Mouse (Mus musculus) left cerebral cortex, postnatal 36 days (tissue): ENCODE data around the gene Serpina3b. TPM values are rescaled to one million over a fixed set of nuclear protein-coding genes. Genes with fewer than 3 reads are reported as not detected.
"Not testable (repeated sequence)": the region's sequence is repeated elsewhere in the genome, so short reads cannot be mapped to it uniquely, and the experiment has no call there.

ENCODE experiments used
- DNase-seq, 2 experiments: peaks; one replicate each; pipeline ENCODE4 v3.0.0; 2021 to 2022; ENCODE audit warnings: low spot score in 2 of 2, mixed read lengths in 1 of 2
- intact Hi-C: fragments of 180-260 bp; cut with DNase I; formaldehyde crosslinking; loops from one replicate; pipeline ENCODE4 v1.15.1; 2025
- total RNA-seq, 2 experiments: library from RNA; stranded (reverse); gene quantifications; 2 replicates each; pipeline ENCODE4 v1.2.3; 2021

Serpina3b gene
- not detected for total RNA-seq

DNA sequence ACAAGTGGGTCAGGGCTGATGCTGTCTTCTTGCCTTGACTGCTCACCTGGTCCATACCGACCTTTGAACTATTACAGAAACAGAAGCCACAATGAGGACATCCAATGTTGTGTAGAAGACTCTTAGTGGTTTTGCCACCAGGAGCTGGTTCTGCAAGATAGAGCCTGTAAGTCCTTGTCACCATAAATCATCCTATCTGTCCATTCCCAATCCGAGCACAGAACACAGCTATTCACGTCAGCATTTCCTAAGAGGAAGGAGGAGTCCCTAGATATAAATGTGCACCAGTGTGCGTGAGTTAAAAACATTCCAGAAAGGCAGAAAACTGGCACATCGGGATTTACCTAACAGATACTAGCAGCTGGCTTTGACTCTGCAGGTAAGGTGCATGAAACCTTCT is at the start of gene Serpina3b:
Gene Serpina3b, plus strand, starts transcription at position 301 of the 400 bp plus-strand sequence.
- no peak for DNase-seq
- intact Hi-C loops = no loop called here

DNA sequence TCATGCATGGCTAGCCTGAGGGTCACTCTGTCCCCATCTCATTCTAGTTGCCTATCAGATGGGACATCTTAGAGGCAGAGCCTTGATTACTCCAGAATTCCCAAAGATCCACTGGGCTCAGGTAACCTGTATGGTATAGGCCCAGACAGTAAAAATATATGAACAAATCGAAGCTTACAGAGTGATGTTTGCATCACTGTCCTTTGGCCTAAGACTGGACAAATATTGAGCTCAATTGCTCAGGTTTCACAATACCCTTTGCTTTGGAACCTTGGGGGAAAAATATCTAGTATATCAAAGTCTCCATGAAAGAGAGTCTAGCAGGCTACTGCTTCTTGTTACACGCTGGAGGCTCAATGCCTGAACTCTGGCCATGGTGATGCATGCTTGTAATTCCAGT is 37.7 kb upstream of the Serpina3b start:
- intact Hi-C loops = no loop called here
- no peak for DNase-seq

DNA sequence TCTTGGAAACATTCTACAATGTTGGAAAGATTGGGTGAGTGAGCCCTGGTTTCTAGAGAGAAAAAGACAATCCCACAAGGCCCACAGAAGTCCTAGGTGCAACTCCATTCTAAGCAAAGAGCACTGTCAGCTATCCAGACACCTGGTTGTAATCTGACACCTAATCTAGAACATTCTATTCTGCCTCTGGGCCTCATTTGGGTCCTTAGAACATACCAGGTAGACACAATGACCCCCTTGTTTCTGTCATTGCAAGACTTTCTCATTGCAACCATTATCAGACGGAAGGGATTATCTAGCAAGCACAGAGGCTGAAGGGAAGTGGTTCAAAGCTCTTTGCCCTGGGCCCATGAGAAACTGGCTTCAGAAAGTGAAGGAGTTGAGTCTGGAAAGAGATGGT is 36.5 kb upstream of the Serpina3b start:
- intact Hi-C loops = no loop called here

DNA sequence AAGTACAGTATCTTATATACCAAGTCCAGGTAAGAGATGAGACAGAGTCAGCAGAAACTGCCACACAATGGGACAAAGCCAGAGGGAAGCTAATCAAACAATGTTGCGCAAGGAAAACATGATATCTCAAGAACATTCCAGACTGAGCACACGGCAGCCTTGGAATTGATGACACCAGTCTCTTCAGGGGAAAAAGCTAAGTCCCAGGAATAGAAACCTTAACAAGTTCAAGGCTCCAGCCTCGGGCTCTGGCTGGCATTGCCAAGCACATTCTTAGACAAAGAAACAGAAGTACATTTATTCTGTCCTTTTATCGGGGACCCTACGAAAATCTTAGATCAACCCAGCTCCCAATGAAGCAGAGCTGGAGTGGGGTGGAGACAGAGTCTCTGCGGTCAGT is 27.0 kb upstream of the Serpina3b start, which contains the start of gene Serpina5:
Gene Serpina5, plus strand, starts transcription at position 346 of the 400 bp plus-strand sequence.
- intact Hi-C loops = no loop called here
- no peak for DNase-seq

More for the DNA sequence above, 36.5 kb upstream of the Serpina3b start:
- no peak for DNase-seq

DNA sequence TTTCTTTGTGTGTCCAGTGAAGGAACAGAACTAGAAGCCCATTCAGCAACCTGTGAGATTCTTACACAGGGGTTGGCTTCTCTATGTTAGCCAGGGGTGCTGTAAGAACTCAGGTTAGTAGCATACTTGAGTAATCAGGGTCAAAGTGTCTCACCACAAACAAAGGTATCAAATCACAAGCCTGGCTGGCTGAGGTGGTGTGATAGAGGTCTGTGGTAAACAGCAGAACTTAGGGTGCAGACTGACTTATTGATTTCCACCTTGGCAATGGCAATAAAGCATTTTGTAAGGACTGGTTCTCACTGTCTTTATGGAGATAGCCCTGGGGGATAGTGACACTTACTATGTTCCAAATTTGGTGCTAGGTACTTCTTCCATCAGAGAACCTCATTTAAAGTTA is 21.9 kb upstream of the Serpina3b start:
- intact Hi-C loops = no loop called here
- no peak for DNase-seq

DNA sequence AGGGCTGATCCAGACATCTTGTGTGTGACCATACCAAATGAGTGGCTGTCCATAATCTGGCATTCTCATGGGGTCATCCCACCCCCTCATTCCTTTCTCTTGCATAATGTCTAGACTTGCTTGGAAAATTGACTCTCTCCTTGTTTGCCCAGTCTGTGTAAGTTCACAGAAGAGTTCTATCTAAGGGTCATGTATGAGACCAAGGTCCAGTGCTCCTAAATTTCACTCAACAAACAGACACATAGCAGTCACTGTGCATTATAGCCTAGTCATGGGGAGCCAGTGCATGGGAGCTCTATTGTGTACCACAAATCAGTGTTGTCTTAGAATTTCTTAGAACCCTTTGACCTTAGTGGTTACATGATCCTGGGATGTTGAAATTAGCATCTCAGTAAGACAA is 20.9 kb upstream of the Serpina3b start:
- DNase-seq = no peak
- intact Hi-C loops = no loop called here

DNA sequence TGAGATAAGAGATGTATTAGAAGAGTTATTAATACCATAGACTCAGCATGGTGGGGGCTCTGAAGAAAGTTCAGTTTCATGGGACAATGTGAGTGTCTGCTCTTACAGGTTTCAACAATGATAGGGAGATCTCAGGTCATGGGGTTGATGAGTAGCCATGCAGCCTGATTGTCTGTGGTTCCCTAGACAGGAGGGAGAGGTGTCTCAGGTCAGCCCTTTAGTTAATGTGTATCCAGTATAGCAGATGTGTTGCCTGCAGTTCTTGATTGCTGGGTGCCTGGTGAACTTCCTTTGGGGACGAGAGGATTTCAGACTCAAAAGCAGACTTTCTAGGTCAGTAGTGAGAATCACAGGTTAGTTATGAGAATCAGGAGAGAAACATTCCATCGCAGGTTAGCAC is 19.3 kb upstream of the Serpina3b start:
- intact Hi-C loops = no loop called here
- DNase-seq = no peak

DNA sequence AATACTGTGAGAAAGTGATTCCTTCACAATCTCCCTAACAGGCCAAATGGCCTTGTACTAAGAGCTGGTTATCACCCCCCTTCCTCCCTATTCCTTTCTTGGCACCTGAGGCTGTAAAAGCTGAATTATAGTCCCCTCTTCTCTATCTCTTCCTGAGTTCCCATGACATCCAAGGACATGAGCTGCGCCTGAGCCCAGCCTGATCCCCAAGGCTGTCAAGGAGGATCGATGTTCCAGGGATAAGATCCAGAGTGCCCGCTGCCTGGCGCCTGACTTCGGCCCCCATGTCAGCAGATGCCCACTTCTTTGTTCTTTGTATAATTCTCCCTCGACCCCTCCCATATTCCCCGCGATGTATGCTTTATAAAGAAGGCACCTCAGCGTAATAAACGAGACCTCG is 15.5 kb upstream of the Serpina3b start, which contains the start of gene Serpina3a:
Gene Serpina3a, plus strand, starts transcription at position 392 of the 400 bp plus-strand sequence.
- DNase-seq, intact Hi-C loops: not testable (repeated sequence)

DNA sequence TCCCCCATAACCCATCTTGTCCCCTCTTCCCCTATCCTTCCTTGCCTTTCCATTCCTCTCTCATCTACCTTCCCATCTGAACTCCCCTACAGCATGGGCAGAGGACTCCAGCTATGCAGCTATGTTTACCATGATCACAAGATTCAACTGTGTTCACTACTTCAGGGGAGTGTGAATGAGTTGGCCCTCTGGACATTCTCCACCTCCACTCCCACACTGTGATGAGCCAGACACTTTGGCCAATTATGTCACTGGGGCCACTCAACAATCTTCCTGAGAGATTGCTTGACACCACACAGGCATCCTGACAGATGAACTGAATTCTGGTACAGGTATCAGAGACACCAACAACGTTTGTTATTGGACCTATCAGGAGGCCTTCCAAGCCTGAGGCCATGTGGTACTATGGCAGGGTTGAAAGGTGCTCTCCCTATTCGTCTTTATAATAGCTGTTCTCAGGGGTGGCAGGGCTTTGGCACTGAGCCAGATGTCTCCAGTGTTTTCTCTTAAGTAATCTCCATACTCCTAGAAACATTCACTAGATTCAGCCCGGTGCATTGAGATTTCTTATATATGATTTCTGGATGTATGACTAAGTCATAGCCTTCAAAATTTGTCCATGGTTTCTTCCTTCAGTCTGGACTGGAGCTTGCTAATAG is 12.7 kb upstream of the Serpina3b start:
- intact Hi-C loops = no loop called here
- no peak for DNase-seq

DNA sequence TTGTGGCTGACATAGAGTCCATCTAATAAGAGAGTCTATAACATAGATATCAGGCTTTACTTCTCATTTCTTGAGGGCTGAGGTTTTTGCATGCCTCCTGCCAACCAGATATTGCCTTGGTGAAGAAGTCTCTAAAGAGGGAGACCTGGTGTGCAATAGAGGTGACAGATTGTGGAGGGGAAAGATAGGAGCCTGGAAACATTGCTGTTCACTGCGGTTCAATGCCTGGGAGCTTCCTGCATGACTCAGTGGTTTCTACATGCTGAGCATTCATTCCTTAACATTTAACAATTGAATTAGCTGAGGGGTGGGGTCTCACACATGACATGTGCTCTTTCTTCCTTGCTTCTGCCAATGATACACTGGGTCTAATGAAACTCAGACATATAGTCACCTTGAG is 4.7 kb upstream of the Serpina3b start:
- intact Hi-C loops = no loop called here
- no peak for DNase-seq

DNA sequence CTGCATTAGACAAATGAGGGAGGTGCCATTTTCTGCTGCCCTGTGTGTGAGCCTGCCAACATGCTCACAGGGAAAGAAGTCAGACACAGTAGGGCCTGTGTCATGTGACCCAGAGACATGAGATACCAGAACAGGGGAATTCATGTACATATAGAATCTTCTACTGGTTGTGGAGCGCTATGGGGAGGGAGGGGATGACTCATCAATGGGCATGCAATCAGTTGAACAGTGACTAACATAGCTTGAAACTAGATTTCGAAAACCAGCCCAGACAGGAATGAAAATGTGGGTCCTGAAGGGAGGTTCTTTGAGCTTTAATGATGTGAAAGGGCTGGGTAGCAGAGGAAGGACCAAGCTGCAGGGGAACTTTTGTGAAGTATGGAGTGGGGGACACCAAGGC is 3.8 kb upstream of the Serpina3b start:
- intact Hi-C loops = no loop called here
- DNase-seq = no peak

DNA sequence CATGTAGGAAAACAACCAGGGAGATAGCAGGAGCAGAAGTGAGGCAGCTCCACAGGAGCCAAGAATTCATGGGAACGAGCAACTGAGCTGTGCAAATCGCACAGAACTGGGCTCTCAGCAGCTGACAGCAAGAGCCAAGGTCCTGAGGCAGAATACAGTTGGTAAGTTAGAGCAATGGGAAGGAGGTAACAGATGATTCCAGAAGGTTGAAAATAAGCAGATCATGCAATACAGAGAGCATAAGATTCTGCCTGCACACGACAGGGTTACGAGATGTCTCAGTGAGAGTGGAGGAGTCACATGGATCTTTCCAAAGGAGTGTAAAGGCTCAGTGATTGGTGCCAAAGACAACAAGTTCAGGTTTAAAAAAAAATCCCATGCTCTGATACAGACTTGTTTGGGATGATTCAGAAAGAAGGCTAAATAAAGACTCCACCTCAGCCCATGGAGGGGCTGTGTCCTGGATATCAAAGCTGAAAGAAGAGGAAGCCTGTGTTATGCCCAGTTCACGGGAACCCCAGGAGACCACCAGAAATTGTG is 2.7 kb upstream of the Serpina3b start:
- no peak for DNase-seq
- intact Hi-C loops = no loop called here

DNA sequence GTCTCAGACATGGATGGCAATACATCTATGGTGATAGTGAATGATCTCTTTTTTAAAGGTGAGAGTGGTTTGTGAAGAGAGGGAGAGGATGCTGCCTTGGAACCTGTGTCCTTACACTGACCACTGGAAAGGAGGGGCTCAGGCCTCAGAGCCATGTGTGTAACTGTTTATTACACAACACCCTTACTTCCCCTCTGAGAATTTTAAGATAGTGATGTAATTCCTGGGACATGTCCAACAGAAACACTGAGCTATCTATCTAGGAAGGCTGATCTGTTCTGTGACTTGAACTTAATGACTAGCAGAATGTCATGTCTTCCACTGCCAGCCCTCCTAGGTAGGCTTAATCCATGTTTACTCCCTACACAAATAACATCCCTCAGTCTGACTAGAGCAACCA is 3.2 kb downstream of the Serpina3b start:
- intact Hi-C loops = no loop called here
- DNase-seq = no peak

DNA sequence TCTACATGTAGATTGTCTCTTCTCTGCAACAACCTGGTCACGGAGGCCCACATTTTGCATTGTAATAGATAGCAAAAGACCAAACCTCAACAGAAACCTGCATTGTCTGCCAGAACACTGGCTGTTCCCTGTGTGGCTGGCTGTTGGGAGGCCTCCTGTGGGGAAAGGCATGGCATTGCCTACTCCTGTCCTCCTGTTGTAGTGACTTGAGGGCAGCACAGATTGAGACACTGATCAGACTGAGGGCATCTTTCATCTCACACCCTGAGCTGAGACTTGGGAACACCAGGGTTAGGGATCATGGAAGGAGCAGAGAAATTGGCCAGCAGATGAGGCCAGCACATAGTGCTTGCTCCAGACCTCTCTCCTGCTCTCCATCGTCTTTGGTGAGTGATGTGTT is 10.4 kb downstream of the Serpina3b start:
- intact Hi-C loops = no loop called here
- no peak for DNase-seq

DNA sequence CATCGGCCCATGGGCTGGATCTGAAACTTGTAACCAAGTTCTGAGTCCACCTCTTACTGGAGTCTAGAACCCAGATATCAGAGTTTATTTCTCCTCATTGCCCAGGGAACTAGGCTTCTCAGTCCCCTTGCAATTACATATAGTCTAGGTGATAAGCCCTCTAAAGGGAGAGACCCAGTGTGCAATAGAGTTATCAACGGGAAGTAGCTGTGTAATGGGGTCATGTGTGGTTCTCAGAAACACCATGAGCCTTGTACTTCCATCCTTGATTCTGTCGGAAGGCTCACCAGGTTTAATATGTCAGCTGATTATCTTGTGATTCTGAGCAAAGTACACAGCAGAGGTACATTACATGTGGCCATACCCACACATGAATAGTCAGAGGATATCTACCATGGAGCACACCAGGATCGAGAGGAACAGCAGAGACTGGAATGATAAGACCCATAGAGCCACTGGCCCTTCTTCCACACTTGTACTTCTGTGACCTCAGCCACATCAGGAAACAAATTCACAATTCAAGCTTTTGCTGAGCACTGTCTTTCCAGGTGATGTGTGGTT is 12.8 kb downstream of the Serpina3b start:
- DNase-seq = no peak
- intact Hi-C loops = no loop called here

DNA sequence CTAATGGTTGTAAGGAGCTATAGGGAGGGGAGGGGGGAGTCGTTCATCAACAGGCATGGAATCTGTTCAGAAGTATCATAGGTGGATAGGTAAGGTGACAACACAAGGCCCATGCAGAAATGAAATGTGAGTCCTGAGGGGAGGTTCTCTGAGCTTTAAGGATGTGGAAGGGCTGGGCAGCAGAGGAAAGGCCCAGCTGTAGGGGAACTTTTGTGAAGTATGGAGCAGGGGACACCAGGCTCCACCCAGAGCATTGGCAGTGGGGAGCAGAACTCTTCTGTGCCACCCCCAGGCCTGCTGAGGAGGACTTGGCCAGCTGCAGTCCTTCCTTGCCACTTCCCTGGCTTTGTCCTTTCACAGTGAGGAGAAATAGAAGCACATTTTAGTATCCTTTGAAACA is 13.7 kb downstream of the Serpina3b start:
- no peak for DNase-seq
- intact Hi-C loops = no loop called here

DNA sequence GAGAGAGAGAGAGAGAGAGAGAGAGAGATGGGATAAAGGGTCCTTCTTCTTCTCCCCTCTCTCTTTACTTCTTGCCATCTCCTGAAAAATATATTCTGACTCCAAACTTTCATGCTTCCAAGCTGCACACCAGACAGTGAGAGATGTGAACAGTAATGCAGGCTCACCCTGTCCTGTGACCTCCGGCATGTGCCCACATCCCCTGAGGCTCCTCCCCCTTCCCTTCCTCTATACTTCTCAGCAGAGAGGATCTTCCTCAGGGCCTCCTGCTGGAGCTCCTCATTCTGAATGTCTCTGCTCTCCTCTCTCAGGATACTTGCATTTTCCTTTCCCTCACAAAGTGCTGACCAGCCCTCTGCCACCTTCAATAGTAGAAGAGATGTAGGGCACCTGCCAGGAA is 14.6 kb downstream of the Serpina3b start:
- DNase-seq = no peak
- intact Hi-C loops = no loop called here

DNA sequence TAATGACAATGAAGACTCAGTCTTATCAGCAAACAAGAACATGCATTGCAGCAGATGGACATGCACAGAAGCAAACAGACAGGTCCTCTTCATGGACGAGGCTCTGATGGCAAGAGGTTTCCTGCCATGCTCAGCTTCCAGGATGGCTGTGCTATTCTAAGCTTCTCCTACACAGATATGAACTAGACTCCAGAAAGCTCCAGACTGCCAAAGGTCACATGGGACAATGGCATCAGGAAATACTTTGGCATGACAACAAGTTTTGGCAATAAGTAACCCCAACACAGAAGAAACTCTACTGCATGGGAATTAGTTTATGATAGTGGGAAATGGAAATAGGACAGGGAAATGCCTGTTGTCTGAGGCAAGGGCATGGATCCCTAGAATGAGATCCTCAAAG is 15.5 kb downstream of the Serpina3b start:
- intact Hi-C loops = no loop called here
- DNase-seq = no peak

DNA sequence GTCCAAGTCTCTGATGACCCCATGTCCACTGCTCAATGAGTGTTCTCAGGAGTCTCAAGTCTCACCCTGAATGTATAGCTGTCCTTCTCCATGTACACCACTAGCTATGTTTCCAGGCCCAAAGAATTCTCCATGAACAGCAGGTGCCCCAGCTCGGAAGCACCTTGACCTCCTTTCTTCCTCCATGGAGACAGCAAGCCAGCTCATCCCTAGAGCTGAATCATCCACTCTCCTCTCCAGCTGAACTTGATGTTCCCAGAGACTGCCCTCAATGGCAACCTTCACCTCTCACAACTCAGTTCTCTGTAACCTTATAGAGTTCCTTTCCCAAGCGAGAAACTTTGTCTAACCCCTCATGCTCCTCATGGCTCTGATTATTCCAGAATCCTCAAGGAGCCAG is 17.8 kb downstream of the Serpina3b start:
- DNase-seq = no peak
- intact Hi-C loops = no loop called here

DNA sequence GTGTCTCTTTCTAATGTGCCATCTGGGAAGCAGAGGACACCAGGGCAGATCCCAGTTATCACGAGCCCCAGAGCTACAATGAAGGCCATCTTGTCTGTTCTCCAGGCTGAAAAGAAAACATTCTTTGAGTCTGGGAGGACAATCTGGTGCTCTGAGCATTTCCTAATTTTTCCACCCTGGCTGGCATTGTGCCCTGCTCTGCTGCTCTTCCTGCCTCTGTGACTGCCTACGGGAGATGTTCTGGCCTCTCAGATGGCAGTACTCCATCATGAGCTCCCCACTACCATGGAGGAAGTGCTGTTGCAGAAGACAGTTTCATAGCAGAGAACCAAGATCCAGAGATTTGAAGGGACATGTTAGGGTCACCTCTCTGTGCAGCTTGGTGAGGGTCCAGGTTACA is 24.2 kb downstream of the Serpina3b start:
- DNase-seq = no peak

DNA sequence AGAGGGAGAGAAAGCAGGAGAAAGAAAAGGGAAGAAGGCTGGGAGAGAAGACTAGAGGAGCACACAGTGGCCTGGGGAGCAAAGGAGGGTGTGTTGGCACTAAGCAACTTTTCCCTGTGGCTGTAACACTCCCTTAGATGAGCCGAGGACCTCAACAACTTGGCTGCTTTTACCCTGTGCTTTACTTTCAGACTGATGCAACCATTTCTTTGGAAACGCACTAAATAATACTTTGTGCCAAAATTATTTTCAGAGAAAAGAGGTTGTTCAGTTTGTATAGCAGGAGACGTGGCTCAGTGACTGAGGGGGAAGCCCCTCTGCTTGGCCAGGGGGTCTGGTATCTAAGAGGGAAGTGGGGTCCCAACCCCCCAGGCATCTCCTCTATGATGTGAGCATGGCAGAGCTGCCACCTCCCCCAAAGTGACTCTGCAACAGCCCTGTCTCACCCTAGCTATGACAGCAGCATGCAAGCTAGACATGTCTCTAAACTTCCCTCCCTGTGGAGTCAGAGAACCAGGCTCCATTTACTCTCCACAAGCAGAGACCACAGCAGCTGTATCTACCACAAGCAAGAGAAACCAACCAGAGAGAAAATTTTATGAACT is 25.3 kb downstream of the Serpina3b start:
- no peak for DNase-seq
- intact Hi-C loops = no loop called here

More for the DNA sequence above, 24.2 kb downstream of the Serpina3b start:
- intact Hi-C loops = no loop called here
